Mouse (Mus musculus): ENCODE measurements around the gene Gm8871.
"Not testable (repeated sequence)": the region's sequence is repeated elsewhere in the genome, so short reads cannot be mapped to it uniquely, and the experiment has no call there.

Gene Gm8871

GRCm38 (mm10) chr5:10947505-10947904 lies at the start of gene Gm8871, which contains the start of gene Gm8857:
Gene Gm8871 (plus strand): TSS chr5:10947805.
Gene Gm8857 (plus strand): TSS chr5:10947807.
- not testable (repeated sequence) for DNase-seq (ENCODE audit: low spot score in 2 of 2)

- not testable (repeated sequence) for DNase-seq (ENCODE audit: low spot score in 2 of 2)
Observed at GRCm38 (mm10) chr5:10953512-10953911, 5.9 kb downstream of the Gm8871 start.

GRCm38 (mm10) chr5:10958057-10958456 lies 10.5 kb downstream of the Gm8871 start:
- not testable (repeated sequence) for DNase-seq (ENCODE audit: low spot score in 2 of 2)
